Mouse (Mus musculus) thymus, adult 2 months (tissue): ENCODE measurements around the gene Pdhb. TPM values are rescaled to one million over a fixed set of nuclear protein-coding genes. Genes with fewer than 3 reads are reported as not detected.

Source experiments
- DNase-seq: peaks from one replicate; pipeline ENCODE4 v3.0.0; 2021
- H3K27ac ChIP-seq: fragments of 200-500 bp; 2 replicates; pipeline ENCODE4 v1.5.1; 2012; ENCODE audit warnings: low read length, control low read depth; ENCODE audit not compliant: control insufficient read depth, insufficient read depth
- H3K27me3 ChIP-seq: fragments of 200-500 bp; 2 replicates; pipeline ENCODE4 v1.6.1; 2012; ENCODE audit warnings: mild to moderate bottlenecking, low read length, moderate library complexity, mixed read lengths; ENCODE audit not compliant: control insufficient read depth, insufficient read depth
- H3K36me3 ChIP-seq: fragments of 200-500 bp; 2 replicates; pipeline ENCODE4 v1.6.1; 2012; ENCODE audit warnings: mild to moderate bottlenecking, low read length, moderate library complexity; ENCODE audit not compliant: control insufficient read depth, insufficient read depth
- H3K4me1 ChIP-seq: fragments of 200-500 bp; replicated peaks from 2 replicates; pipeline ENCODE4 v1.6.1; 2012; ENCODE audit warnings: low read length; ENCODE audit not compliant: control insufficient read depth, insufficient read depth
- H3K4me3 ChIP-seq: fragments of 200-500 bp; 2 replicates; pipeline ENCODE4 v1.5.1; 2012; ENCODE audit warnings: mild to moderate bottlenecking, low read length, control low read depth, moderate library complexity; ENCODE audit not compliant: control insufficient read depth, insufficient read depth
- CTCF ChIP-seq: fragments of 200-500 bp; IDR thresholded peaks from 2 replicates; pipeline ENCODE4 v1.5.1; 2012; ENCODE audit warnings: mild to moderate bottlenecking, control low read depth, low read length, moderate library complexity, borderline replicate concordance; ENCODE audit not compliant: control insufficient read depth, poor library complexity, insufficient read depth; ENCODE audit errors: extremely low read depth
- POLR2A ChIP-seq: fragments of 200-500 bp; IDR thresholded peaks from 2 replicates; pipeline ENCODE4 v1.6.1; 2012; ENCODE audit warnings: mild to moderate bottlenecking, low read length, control low read depth, moderate library complexity; ENCODE audit not compliant: control insufficient read depth, poor library complexity, insufficient read depth; ENCODE audit errors: extremely low read depth
- WGBS: fragments of 180-500 bp; shearing (Covaris S2); methylation state at CpG from one replicate; pipeline ENCODE4 v1.1.7; 2018; 5-methylcytosine and 5-hydroxymethylcytosine counted together
- polyA plus RNA-seq: library from polyadenylated mRNA; depleted of rRNA; stranded (reverse); fragments of >200 nt; gene quantifications from 2 replicates; pipeline ENCODE4 v1.2.3, GENCODE M21; 2012

The Pdhb gene
- polyA plus RNA-seq, 1 experiment, result 88.9 TPM

DNA sequence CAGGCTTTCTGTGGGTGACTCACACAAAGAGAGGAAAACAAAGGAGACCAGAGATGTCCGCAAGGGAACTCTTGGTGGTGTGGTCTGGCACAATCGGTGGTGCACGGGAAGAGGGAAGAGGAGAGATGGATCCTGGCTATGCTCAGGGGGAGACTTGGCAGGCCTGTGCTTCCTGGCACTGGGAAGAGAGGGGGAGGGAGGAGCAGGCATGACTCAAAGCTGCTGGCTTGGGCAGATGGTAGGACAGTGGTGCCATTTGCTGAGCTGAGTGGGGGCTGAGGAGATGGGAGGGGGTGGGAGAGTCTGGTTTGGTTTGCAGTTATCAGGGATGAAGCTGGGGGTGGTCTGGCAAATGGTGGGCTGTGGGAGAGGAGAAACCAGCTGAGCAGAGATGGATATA lies 36.1 kb upstream of the Pdhb start:
- Histone ChIP-seq H3K27me3 (no peaks in the 10 kb centered on the region), H3K4me1 (peaks cover 3% of the 10 kb centered on the region), H3K36me3 (no peaks in the 10 kb centered on the region), H3K4me3 (no peak overlapping the region), H3K27ac (no peak overlapping the region)
- WGBS, result 92% methylated on average over 3 of the region's 3 CpGs
- TF ChIP-seq POLR2A (no peak), CTCF (no peak)
- DNase-seq, result no peak

DNA sequence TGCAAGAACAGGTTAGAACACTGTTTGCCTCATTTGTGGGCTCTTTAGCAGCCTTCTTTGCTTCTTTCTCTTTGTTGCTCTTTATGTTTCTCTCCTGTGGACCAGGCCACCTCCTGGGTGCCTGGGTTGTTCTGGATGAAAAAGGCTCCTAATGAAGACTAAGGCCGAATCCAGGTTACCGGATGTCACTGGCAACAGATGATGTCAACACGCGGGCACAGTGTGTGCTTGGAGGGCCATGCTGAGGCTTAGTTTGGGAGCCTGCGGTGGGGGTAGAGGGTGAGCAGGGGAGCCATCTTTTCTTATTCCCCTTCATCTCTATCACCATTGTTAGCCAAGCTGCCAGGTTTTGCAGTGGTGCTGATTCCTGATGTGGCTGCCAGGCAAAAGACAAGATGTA lies 34.7 kb upstream of the Pdhb start:
- Histone ChIP-seq H3K4me1 (no peaks in the 10 kb centered on the region), H3K36me3 (no peaks in the 10 kb centered on the region), H3K4me3 (no peak overlapping the region), H3K27ac (no peak overlapping the region), H3K27me3 (no peaks in the 10 kb centered on the region)
- no peak for DNase-seq
- 94% methylated on average over 5 of the region's 5 CpGs for WGBS
- TF ChIP-seq CTCF (no peak), POLR2A (no peak)

DNA sequence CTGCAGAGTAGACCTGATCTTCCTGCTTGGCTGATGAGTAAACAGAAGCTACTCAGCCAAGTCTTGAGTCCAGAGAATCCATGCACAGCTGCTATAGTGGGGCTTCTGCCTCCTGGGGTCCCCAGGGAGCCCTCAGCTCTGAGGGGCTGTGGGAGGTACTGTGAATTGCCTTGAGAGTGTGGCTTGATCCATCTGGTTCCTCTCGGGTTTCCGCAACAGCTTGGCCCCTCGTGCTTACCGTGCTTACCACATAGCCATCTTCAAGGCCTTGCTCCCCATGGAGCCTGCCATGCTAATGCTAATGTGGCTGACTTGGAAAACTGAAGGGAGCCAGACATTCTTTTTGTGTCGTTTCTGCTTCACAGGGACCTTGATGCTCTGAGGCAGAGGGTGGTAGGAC lies 34.3 kb upstream of the Pdhb start:
- Histone ChIP-seq H3K4me1 (no peaks in the 10 kb centered on the region), H3K4me3 (no peak overlapping the region), H3K36me3 (no peaks in the 10 kb centered on the region), H3K27ac (no peak overlapping the region), H3K27me3 (no peaks in the 10 kb centered on the region)
- 81% methylated on average over 5 of the region's 5 CpGs for WGBS
- DNase-seq, result no peak
- TF ChIP-seq CTCF, result no peak
- no peak for TF ChIP-seq POLR2A

DNA sequence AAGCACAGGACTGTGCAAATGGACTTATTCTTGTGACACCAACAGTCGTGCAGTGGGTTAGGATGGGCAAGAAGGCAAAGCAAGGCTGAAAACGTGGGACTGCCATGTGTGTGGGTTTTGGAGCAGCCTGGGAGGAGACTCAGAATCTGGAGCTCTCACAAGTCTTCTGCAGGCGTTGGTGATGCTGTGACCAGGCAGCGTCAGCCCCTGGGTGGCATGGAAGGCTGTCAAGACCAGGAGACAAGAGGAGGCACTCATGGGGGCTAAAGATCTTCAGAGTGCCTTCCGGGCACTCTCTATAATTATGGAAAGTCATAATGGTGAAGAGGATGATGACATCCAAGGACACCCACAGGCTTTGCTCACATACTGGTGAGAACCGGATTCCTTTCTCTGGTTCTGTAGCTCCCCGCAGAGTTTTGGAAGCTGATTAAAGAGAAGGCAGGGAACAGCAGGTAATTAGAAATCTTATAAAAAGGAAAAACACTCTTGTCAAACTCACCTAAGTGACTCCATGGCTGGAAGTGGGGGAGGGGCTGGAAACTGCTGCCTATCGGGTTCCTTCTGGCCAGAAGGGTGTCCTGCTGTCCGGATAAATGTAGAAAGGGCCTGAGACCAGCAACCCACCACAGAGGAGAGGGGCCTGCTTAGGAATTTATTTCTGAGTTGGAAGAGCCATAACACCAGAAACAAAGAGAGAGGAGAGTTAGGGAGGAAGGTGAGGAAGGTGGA lies 33.5 kb upstream of the Pdhb start:
- TF ChIP-seq POLR2A, result no peak
- TF ChIP-seq CTCF, result no peak
- 79% methylated on average over 9 of the region's 9 CpGs for WGBS
- H3K4me1 ChIP-seq, result no peaks in the 10 kb centered on the region
- H3K36me3 ChIP-seq, result no peaks in the 10 kb centered on the region
- DNase-seq, result no peak
- H3K27ac ChIP-seq, result no peak overlapping the region
- H3K27me3 ChIP-seq, result no peaks in the 10 kb centered on the region
- no peak overlapping the region for H3K4me3 ChIP-seq

DNA sequence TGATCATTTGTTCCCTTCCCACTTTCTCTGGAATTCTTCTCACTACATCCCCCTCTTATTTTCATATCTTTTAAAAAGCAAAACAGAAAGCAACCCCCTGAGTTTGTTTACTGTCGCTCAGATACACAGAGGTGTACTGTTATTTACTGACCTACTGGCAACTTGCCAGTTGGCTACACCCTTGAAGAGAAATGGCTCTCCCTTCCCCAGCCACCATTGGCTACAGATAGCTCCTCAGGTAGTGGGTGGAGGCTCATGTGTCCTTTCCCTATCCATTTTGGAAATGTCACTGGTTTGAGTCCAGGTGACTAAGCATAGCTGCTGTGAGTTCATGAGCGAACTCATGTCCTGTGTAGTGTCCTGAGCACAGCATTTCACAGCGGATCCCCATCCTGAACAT lies 28.9 kb upstream of the Pdhb start:
- Histone ChIP-seq H3K4me1 (no peaks in the 10 kb centered on the region), H3K27ac (no peak overlapping the region), H3K4me3 (no peak overlapping the region), H3K27me3 (no peaks in the 10 kb centered on the region), H3K36me3 (no peaks in the 10 kb centered on the region)
- 92% methylated on average over 3 of the region's 3 CpGs for WGBS
- no peak for TF ChIP-seq CTCF
- TF ChIP-seq POLR2A, result no peak
- DNase-seq, result no peak

DNA sequence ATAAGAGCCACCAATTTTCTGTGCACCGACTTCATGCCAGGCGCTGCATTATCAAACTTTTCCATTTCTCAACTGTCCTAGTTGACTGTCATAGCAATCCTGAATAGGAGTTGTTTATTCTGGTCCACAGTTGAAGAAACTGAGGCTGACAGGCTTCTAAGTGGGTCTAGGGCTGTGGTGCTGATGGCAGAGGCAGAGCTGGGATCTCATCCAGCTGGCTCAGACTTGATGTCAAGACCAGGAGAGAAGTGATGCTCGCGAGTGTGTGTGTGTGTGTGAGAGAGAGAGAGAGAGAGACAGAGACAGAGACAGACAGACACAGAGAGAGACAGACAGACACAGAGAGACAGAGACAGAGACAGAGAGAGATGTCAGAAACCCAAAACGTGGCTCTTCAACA lies 27.9 kb upstream of the Pdhb start:
- H3K4me1 ChIP-seq, result no peaks in the 10 kb centered on the region
- H3K27me3 ChIP-seq, result no peaks in the 10 kb centered on the region
- no peak for TF ChIP-seq POLR2A
- TF ChIP-seq CTCF, result no peak
- H3K4me3 ChIP-seq, result no peak overlapping the region
- WGBS, result 87% methylated on average over 5 of the region's 5 CpGs
- H3K27ac ChIP-seq, result no peak overlapping the region
- no peak for DNase-seq
- no peaks in the 10 kb centered on the region for H3K36me3 ChIP-seq

DNA sequence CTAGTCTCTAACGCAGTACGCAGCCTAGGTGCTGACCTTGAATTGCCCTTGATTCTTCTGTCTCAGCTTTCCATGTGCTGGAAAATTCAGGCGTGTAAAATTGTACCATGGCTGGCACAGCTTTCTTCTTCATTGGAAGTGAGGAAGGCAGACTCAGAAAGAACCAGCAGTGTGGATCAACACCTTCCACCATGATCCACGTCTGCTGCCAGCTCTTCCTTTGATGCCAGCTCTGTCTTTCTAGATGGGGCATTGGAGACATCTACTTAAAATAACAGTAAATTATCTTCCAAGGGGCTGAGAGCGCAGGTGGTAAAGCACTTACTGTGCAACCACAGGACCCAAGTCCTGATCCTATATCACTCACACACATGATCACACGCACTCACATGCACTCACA lies 19.9 kb upstream of the Pdhb start:
- H3K27ac ChIP-seq, result no peak overlapping the region
- no peak for TF ChIP-seq CTCF
- no peak for TF ChIP-seq POLR2A
- no peak for DNase-seq
- H3K4me3 ChIP-seq, result no peak overlapping the region
- no peaks in the 10 kb centered on the region for H3K4me1 ChIP-seq
- 94% methylated on average over 6 of the region's 6 CpGs for WGBS
- H3K36me3 ChIP-seq, result no peaks in the 10 kb centered on the region
- no peaks in the 10 kb centered on the region for H3K27me3 ChIP-seq
